Mouse (Mus musculus) testis, postnatal 14 days (tissue): Measurements from ENCODE around the gene Reg1.
"Not testable (repeated sequence)": the region's sequence is repeated elsewhere in the genome, so short reads cannot be mapped to it uniquely, and the experiment has no call there.

Source experiments
- DNase-seq: peaks from one replicate; pipeline ENCODE4 v3.0.0; 2021; ENCODE audit warnings: low spot score

Reg1 gene

GRCm38 (mm10) chr6:78422411-78422810, at the start of gene Reg1:
Gene Reg1 (plus strand): TSS chr6:78422711.
- not testable (repeated sequence) for DNase-seq

- no peak for DNase-seq
These were observed 43.7 kb upstream of the Reg1 start, which contains the start of gene Reg3d for GRCm38 (mm10) chr6:78378765-78379164. Gene Reg3d (minus strand): TSS chr6:78378865.

- DNase-seq = no peak
These were observed 42.1 kb upstream of the Reg1 start, which contains the start of gene Reg3a for GRCm38 (mm10) chr6:78380409-78380808. Gene Reg3a (plus strand): TSS chr6:78380709.

- DNase-seq = no peak
These were observed 36.9 kb upstream of the Reg1 start for GRCm38 (mm10) chr6:78385609-78386008.

- DNase-seq = not testable (repeated sequence)
These were observed 27.2 kb upstream of the Reg1 start, which contains the start of gene Reg2 for GRCm38 (mm10) chr6:78395323-78395722. Gene Reg2 (plus strand): TSS chr6:78395623.

GRCm38 (mm10) chr6:78425497-78425896, 3.0 kb downstream of the Reg1 start:
- no peak for DNase-seq

- DNase-seq = no peak
These were observed 24.7 kb downstream of the Reg1 start for GRCm38 (mm10) chr6:78447202-78447601.

- DNase-seq = no peak
These were observed 25.9 kb downstream of the Reg1 start for GRCm38 (mm10) chr6:78448409-78448808.

GRCm38 (mm10) chr6:78452804-78453203, 30.3 kb downstream of the Reg1 start:
- DNase-seq = no peak

GRCm38 (mm10) chr6:78460191-78460825, 37.8 kb downstream of the Reg1 start:
- DNase-seq = no peak

GRCm38 (mm10) chr6:78462360-78462759, 39.8 kb downstream of the Reg1 start:
- no peak for DNase-seq

GRCm38 (mm10) chr6:78463266-78463665, 40.8 kb downstream of the Reg1 start:
- DNase-seq = no peak

- no peak for DNase-seq
These were observed 46.3 kb downstream of the Reg1 start, which contains the start of gene Reg3g for GRCm38 (mm10) chr6:78468772-78469171. Gene Reg3g (minus strand): TSS chr6:78468872.

- no peak for DNase-seq
These were observed 46.8 kb downstream of the Reg1 start for GRCm38 (mm10) chr6:78469287-78469686.
